Mouse (Mus musculus) hindbrain, embryonic 11.5 days (tissue): ENCODE measurements around the gene Dhx37. TPM values are rescaled to one million over a fixed set of nuclear protein-coding genes. Genes with fewer than 3 reads are reported as not detected.

Experiments used
- ATAC-seq: fragments of 200-750 bp; cut with Nextera tagmentation; 2 replicates; pipeline ENCODE4 v1.8.0; 2017; ENCODE audit warnings: mild to moderate bottlenecking, moderate TSS enrichment, moderate library complexity; ENCODE audit not compliant: low FRiP score
- DNase-seq: peaks from one replicate; pipeline ENCODE4 v3.0.0-alpha.2; 2015; ENCODE audit warnings: low spot score
- H3K27ac ChIP-seq: fragments of 300-500 bp; sonication (generic); 2 replicates; pipeline ENCODE4 v1.5.1; 2014; ENCODE audit warnings: mild to moderate bottlenecking, low read depth, low read length
- H3K27me3 ChIP-seq: fragments of 300-500 bp; sonication (generic); 2 replicates; pipeline ENCODE4 v1.6.1; 2014; ENCODE audit warnings: mild to moderate bottlenecking, low read length, moderate library complexity, mixed read lengths; ENCODE audit not compliant: control insufficient read depth, insufficient read depth
- H3K36me3 ChIP-seq: fragments of 300-500 bp; sonication (generic); 2 replicates; pipeline ENCODE4 v1.6.1; 2014; ENCODE audit warnings: mild to moderate bottlenecking, low read length, moderate library complexity, mixed read lengths; ENCODE audit not compliant: control insufficient read depth, insufficient read depth
- H3K4me1 ChIP-seq: fragments of 300-500 bp; sonication (generic); replicated peaks from 2 replicates; pipeline ENCODE4 v1.6.1; 2014; ENCODE audit warnings: low read length, mixed read lengths; ENCODE audit not compliant: control insufficient read depth, insufficient read depth
- H3K4me2 ChIP-seq: fragments of 300-500 bp; sonication (generic); replicated peaks from 2 replicates; pipeline ENCODE4 v1.6.1; 2014; ENCODE audit warnings: mild to moderate bottlenecking, low read depth, low read length
- H3K4me3 ChIP-seq: fragments of 300-500 bp; sonication (generic); 2 replicates; pipeline ENCODE4 v1.5.1; 2014; ENCODE audit warnings: low read depth, low read length
- H3K9ac ChIP-seq: fragments of 300-500 bp; sonication (generic); 2 replicates; pipeline ENCODE4 v1.6.1; 2014; ENCODE audit warnings: low read depth, low read length
- H3K9me3 ChIP-seq: fragments of 300-500 bp; sonication (generic); 2 replicates; pipeline ENCODE4 v1.6.1; 2016; ENCODE audit warnings: low read length; ENCODE audit not compliant: control insufficient read depth
- WGBS: fragments of 180-500 bp; shearing (Covaris S2); extraction: QIAGEN DNeasy Blood & Tissue Kit; methylation state at CpG from one replicate; pipeline ENCODE4 v1.1.7; 2014; 5-methylcytosine and 5-hydroxymethylcytosine counted together
- polyA plus RNA-seq: library from polyadenylated mRNA; unstranded; fragments of >200 nt; fragmentation: Nextera tagmentation; extraction: Ambion mirVana; gene quantifications from 2 replicates; pipeline ENCODE4 v1.2.1, GENCODE M21; 2014

Dhx37 gene
- polyA plus RNA-seq, 1 experiment from 2014 or later = 10.4 TPM

GRCm38 (mm10) chr5:125385215-125385940 lies 48.5 kb downstream of the Dhx37 start:
- H3K4me3 ChIP-seq = no peak overlapping the region

GRCm38 (mm10) chr5:125384512-125385214 lies 49.3 kb downstream of the Dhx37 start:
- Histone ChIP-seq H3K27me3 (no peaks in the 10 kb centered on the region), H3K36me3 (no peaks in the 10 kb centered on the region), H3K27ac (no peak overlapping the region), H3K4me3 (no peak overlapping the region), H3K9ac (no peak overlapping the region), H3K4me2 (no peak overlapping the region), H3K9me3 (no peaks in the 10 kb centered on the region), H3K4me1 (peaks cover 2% of the 10 kb centered on the region; the same call in 1 of the 2 replicates)
- 85% methylated on average over 2 of the region's 2 CpGs for WGBS
- DNase-seq = no peak
- ATAC-seq = no peak

More at GRCm38 (mm10) chr5:125385215-125385940, 48.5 kb downstream of the Dhx37 start:
- no peaks in the 10 kb centered on the region for H3K27me3 ChIP-seq
- no peaks in the 10 kb centered on the region for H3K36me3 ChIP-seq
- no peak overlapping the region for H3K4me2 ChIP-seq
- H3K9me3 ChIP-seq = no peaks in the 10 kb centered on the region
- no peak overlapping the region for H3K9ac ChIP-seq
- WGBS = 86% methylated on average over 8 of the region's 8 CpGs
- H3K4me1 ChIP-seq = peaks cover 2% of the 10 kb centered on the region; the same call in 1 of the 2 replicates
- DNase-seq (no peak), ATAC-seq (no peak)
- no peak overlapping the region for H3K27ac ChIP-seq

GRCm38 (mm10) chr5:125383637-125384420 lies 50.1 kb downstream of the Dhx37 start:
- no peak for ATAC-seq
- no peak overlapping the region for H3K4me3 ChIP-seq
- H3K9ac ChIP-seq = no peak overlapping the region
- peaks cover 2% of the 10 kb centered on the region; the same call in 1 of the 2 replicates for H3K4me1 ChIP-seq
- no peaks in the 10 kb centered on the region for H3K36me3 ChIP-seq
- no peak for DNase-seq
- 86% methylated on average over 3 of the region's 3 CpGs for WGBS
- no peak overlapping the region for H3K4me2 ChIP-seq
- H3K27ac ChIP-seq = no peak overlapping the region
- no peaks in the 10 kb centered on the region for H3K27me3 ChIP-seq
- H3K9me3 ChIP-seq = no peaks in the 10 kb centered on the region

GRCm38 (mm10) chr5:125382673-125383558 lies 51.0 kb downstream of the Dhx37 start:
- DNase-seq (peak; percentile 67), ATAC-seq (peak; percentile 64; the same call in 1 of the 2 replicates)
- H3K27me3 ChIP-seq = no peaks in the 10 kb centered on the region
- H3K9me3 ChIP-seq = no peaks in the 10 kb centered on the region
- H3K4me2 ChIP-seq = no peak overlapping the region
- H3K36me3 ChIP-seq = no peaks in the 10 kb centered on the region
- no peak overlapping the region for H3K9ac ChIP-seq
- no peaks in the 10 kb centered on the region; the same call in 1 of the 2 replicates for H3K4me1 ChIP-seq
- 57% methylated on average over 6 of the region's 6 CpGs for WGBS
- no peak overlapping the region for H3K4me3 ChIP-seq
- no peak overlapping the region for H3K27ac ChIP-seq

DNA sequence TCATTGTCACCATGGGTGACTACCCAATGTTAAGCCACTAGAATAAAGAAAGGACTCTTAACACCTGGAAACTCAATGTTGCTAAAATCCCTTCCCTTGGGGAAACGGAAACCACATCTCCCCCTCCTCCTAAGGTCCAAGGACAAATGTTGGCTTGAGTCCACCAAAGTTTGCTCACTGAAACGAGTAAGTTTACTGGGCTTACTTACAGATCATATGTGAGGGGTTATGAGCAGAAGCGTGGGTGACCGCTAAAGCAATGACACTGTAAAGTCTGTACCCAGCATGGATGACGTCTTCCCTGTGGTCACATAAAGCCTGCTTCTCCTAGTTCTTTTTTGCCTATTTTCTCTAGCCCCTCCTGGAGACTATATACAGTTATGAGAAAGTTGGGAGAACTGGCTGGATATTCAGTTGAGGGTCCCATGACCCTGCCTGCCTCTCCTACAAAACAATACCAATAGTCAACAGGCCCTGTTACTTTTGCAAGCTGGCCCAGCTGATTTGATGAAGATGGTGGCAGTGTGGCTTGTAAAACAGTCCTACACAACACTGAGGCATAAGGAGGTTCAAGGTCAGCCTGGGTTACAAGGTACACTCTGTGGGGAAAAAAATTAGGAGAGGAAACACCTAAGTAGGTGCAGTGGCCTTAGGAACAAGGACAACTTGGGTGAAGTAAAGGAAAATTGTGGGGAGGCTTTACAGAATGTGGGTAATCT lies 51.8 kb downstream of the Dhx37 start:
- ATAC-seq (no peak), DNase-seq (no peak)
- Histone ChIP-seq H3K4me1 (no peaks in the 10 kb centered on the region; the same call in 1 of the 2 replicates), H3K9me3 (no peaks in the 10 kb centered on the region), H3K36me3 (no peaks in the 10 kb centered on the region), H3K4me2 (no peak overlapping the region), H3K27me3 (no peaks in the 10 kb centered on the region), H3K4me3 (no peak overlapping the region), H3K9ac (no peak overlapping the region), H3K27ac (no peak overlapping the region)
- 86% methylated on average over 5 of the region's 5 CpGs for WGBS

DNA sequence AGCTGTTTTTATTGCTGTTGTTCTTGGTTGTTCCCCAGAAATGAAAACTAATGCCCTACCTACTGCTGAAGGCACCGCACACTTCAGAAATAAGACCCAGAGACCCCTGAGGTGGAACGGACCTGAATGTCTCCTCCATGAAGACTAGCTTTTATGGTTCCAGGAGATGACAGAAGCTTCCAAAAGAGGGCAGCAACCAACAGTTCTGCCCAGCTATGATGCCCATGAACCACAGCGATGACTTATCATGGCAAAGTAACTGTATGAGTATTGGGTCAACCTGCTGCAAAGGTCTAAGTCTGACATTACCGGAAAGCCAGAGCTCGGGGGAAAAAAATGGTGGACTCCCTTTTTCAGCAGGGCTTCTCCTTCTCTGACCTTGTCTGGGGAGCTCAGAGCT lies 55.0 kb downstream of the Dhx37 start:
- H3K4me1 ChIP-seq = no peaks in the 10 kb centered on the region
- no peaks in the 10 kb centered on the region for H3K9me3 ChIP-seq
- H3K4me2 ChIP-seq = no peak overlapping the region
- H3K27ac ChIP-seq = no peak overlapping the region
- no peak overlapping the region for H3K9ac ChIP-seq
- H3K36me3 ChIP-seq = no peaks in the 10 kb centered on the region
- DNase-seq (no peak), ATAC-seq (no peak)
- H3K4me3 ChIP-seq = no peak overlapping the region
- no peaks in the 10 kb centered on the region for H3K27me3 ChIP-seq
- WGBS = 91% methylated on average over 5 of the region's 5 CpGs

DNA sequence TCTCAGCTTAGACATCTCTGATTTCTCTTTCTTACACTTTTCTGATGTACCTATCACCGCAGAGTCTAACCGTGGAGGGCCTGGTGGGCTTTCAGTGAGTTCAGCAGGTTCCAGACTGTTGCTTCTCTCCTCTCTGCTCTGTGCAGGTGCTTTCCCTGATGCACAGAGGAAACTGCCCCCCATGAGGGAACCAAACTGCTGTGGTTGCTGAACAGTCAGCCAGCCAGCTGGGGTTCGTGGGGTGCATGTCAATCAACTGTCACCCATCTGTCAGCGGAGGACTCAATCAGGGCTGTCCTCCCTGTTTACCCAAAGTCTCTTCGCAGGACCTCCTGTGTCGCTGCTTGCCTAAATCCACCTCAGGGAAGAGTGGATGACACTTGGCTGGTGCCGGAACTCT lies 56.7 kb downstream of the Dhx37 start:
- no peak overlapping the region for H3K4me2 ChIP-seq
- 59% methylated on average over 7 of the region's 7 CpGs for WGBS

More for the DNA sequence above, 56.7 kb downstream of the Dhx37 start:
- Histone ChIP-seq H3K27me3 (no peaks in the 10 kb centered on the region), H3K9ac (no peak overlapping the region), H3K36me3 (no peaks in the 10 kb centered on the region), H3K4me1 (no peaks in the 10 kb centered on the region), H3K4me3 (no peak overlapping the region), H3K27ac (no peak overlapping the region), H3K9me3 (no peaks in the 10 kb centered on the region)
- no peak for DNase-seq
- ATAC-seq = no peak
